Mouse (Mus musculus) erythroblast, embryonic 14.5 days (primary cell): Measurements from ENCODE around the gene Gpc4.

Experiments
- GATA1 ChIP-seq: IDR thresholded peaks from 2 replicates; pipeline ENCODE4 v1.6.1; 2012; ENCODE audit warnings: low read length, inconsistent platforms, mixed read lengths
- TAL1 ChIP-seq: IDR thresholded peaks from 3 replicates; pipeline ENCODE4 v1.6.1; 2012; ENCODE audit warnings: low read length, inconsistent platforms, mixed read lengths

DNA sequence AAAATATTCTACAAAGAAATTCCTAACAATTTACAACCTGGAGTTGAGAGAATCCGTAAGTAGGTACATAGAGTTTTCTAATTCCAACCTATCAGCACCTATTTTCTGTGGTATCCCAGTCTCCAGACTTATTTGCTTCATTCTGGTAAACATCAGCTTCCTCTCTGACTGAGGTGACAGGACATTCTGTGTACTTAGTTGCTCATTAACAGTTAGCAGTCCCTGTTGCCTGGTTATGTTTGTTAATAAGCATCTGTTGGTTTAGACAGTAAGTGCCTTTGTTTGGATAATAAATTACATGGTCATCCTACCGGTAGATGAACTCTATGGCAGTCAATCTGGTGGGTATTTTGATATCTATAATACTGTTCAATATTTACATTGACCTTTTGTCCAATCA, 92.6 kb downstream of the Gpc4 start:
- TF ChIP-seq GATA1 (no peak), TAL1 (no peak)
